Mouse (Mus musculus) MEL (cell line): ENCODE data around the gene Gm15557. TPM values are rescaled to one million over a fixed set of nuclear protein-coding genes. Genes with fewer than 3 reads are reported as not detected.
A peak's percentile ranks its signal among the peaks of the same experiment; 100 is the strongest.

Source experiments
- DNase-seq: peaks from one replicate; pipeline ENCODE4 v3.0.0; 2011; ENCODE audit warnings: low read depth, low spot score
- H3K27ac ChIP-seq: 2 replicates; pipeline ENCODE4 v1.5.1; 2012; ENCODE audit warnings: low read depth, mild to moderate bottlenecking, control low read depth, low read length, moderate library complexity; ENCODE audit not compliant: control insufficient read depth
- H3K27me3 ChIP-seq, 2 experiments: fragments of 150-350 bp in 1 of 2; sonication (generic) in 1 of 2; 2 replicates each; pipeline ENCODE4 v1.6.1; 2012; ENCODE audit warnings: low read length in 2 of 2, mild to moderate bottlenecking in 2 of 2, improper control_type of control experiment in 1 of 2, moderate library complexity in 1 of 2; ENCODE audit not compliant: insufficient read depth in 2 of 2, control insufficient read depth in 1 of 2
- H3K36me3 ChIP-seq, 2 experiments: 2 replicates each; pipeline ENCODE4 v1.6.1; 2012 to 2014; ENCODE audit warnings: low read length in 2 of 2, improper control_type of control experiment in 1 of 2, inconsistent platforms in 1 of 2, mild to moderate bottlenecking in 1 of 2; ENCODE audit not compliant: insufficient read depth in 2 of 2, control insufficient read depth in 1 of 2
- H3K4me1 ChIP-seq, 2 experiments: fragments of 150-350 bp in 1 of 2; sonication (generic) in 1 of 2; 2 replicates each; pipeline ENCODE4 v1.6.1; 2012; ENCODE audit warnings: low read length in 2 of 2, improper control_type of control experiment in 1 of 2, mild to moderate bottlenecking in 1 of 2; ENCODE audit not compliant: insufficient read depth in 2 of 2, control insufficient read depth in 1 of 2
- H3K4me3 ChIP-seq, 2 experiments: fragments of 150-350 bp in 1 of 2; sonication (generic) in 1 of 2; 2 replicates each; pipeline ENCODE4 v1.5.1; 2012; ENCODE audit warnings: low read depth in 2 of 2, low read length in 2 of 2, mild to moderate bottlenecking in 2 of 2, moderate library complexity in 2 of 2, control low read depth in 1 of 2, improper control_type of control experiment in 1 of 2; ENCODE audit not compliant: control insufficient read depth in 1 of 2, insufficient read depth in 1 of 2
- H3K79me2 ChIP-seq: 2 replicates; pipeline ENCODE4 v1.6.1; 2012; ENCODE audit warnings: mild to moderate bottlenecking, low read length, moderate library complexity; ENCODE audit not compliant: control insufficient read depth, poor library complexity, insufficient read depth
- H3K9ac ChIP-seq: 2 replicates; pipeline ENCODE4 v1.6.1; 2012; ENCODE audit warnings: low read depth, mild to moderate bottlenecking, control low read depth, low read length, moderate library complexity; ENCODE audit not compliant: control insufficient read depth, poor library complexity, severe bottlenecking
- H3K9me3 ChIP-seq: fragments of 150-350 bp; sonication (generic); replicated peaks from 2 replicates; pipeline ENCODE4 v1.6.1; 2012; ENCODE audit warnings: mild to moderate bottlenecking, low read length, improper control_type of control experiment, moderate library complexity; ENCODE audit not compliant: insufficient read depth
- CTCF ChIP-seq, 3 experiments: IDR thresholded peaks in 2 of 3; conservative IDR thresholded peaks in 1 of 3; 2 replicates each; pipeline ENCODE4 v1.5.1; 2011 to 2012; ENCODE audit warnings: low read length in 3 of 3, low read depth in 2 of 3, mild to moderate bottlenecking in 2 of 3, improper control_type of control experiment in 1 of 3, inconsistent platforms in 1 of 3, mixed read lengths in 1 of 3, moderate library complexity in 1 of 3; ENCODE audit not compliant: control insufficient read depth in 1 of 3, insufficient read depth in 1 of 3, poor library complexity in 1 of 3, severe bottlenecking in 1 of 3
- JUND ChIP-seq: IDR thresholded peaks from 2 replicates; pipeline ENCODE4 v1.6.1; 2011; ENCODE audit warnings: low read depth, mild to moderate bottlenecking, improper control_type of control experiment, low read length
- KAT2A ChIP-seq: conservative IDR thresholded peaks from 2 replicates; pipeline ENCODE4 v1.6.1; 2012; ENCODE audit warnings: low read depth, low read length, improper control_type of control experiment, inconsistent platforms
- MAFK ChIP-seq: IDR thresholded peaks from 2 replicates; pipeline ENCODE4 v1.6.1; 2011; ENCODE audit warnings: low read depth, mild to moderate bottlenecking, low read length, improper control_type of control experiment, borderline replicate concordance
- MEF2A ChIP-seq: IDR thresholded peaks from 2 replicates; pipeline ENCODE4 v1.6.1; 2014; ENCODE audit warnings: low read depth, mild to moderate bottlenecking, inconsistent platforms, low read length, improper control_type of control experiment; ENCODE audit not compliant: poor library complexity, insufficient replicate concordance, severe bottlenecking; ENCODE audit errors: extremely low read depth
- MXI1 ChIP-seq: IDR thresholded peaks from 2 replicates; pipeline ENCODE4 v1.6.1; 2011; ENCODE audit warnings: mild to moderate bottlenecking, low read depth, low read length, improper control_type of control experiment
- MYB ChIP-seq: IDR thresholded peaks from 2 replicates; pipeline ENCODE4 v1.6.1; 2011; ENCODE audit warnings: mild to moderate bottlenecking, low read depth, low read length, improper control_type of control experiment
- NRF1 ChIP-seq: IDR thresholded peaks from 2 replicates; pipeline ENCODE4 v1.6.1; 2014; ENCODE audit warnings: low read depth, mild to moderate bottlenecking, inconsistent platforms, low read length, improper control_type of control experiment, moderate library complexity; ENCODE audit not compliant: poor library complexity, insufficient read depth, severe bottlenecking
- POLR2AphosphoS5 ChIP-seq: IDR thresholded peaks from 2 replicates; pipeline ENCODE4 v1.6.1; 2012; ENCODE audit warnings: low read depth, borderline replicate concordance, mild to moderate bottlenecking, inconsistent platforms, low read length, moderate library complexity, mixed read lengths
- RAD21 ChIP-seq: IDR thresholded peaks from 2 replicates; pipeline ENCODE4 v1.6.1; 2011; ENCODE audit warnings: mild to moderate bottlenecking, low read depth, low read length, improper control_type of control experiment
- SIN3A ChIP-seq: IDR thresholded peaks from 2 replicates; pipeline ENCODE4 v1.6.1; 2012; ENCODE audit warnings: low read length, improper control_type of control experiment, inconsistent platforms
- SMC3 ChIP-seq: IDR thresholded peaks from 2 replicates; pipeline ENCODE4 v1.6.1; 2011; ENCODE audit warnings: low read depth, low read length, improper control_type of control experiment
- USF1 ChIP-seq: IDR thresholded peaks from 2 replicates; pipeline ENCODE4 v1.6.1; 2014; ENCODE audit warnings: low read depth, mild to moderate bottlenecking, inconsistent platforms, low read length, improper control_type of control experiment, moderate library complexity
- USF2 ChIP-seq, 2 experiments: IDR thresholded peaks; 2 replicates each; pipeline ENCODE4 v1.6.1; 2011 to 2012; ENCODE audit warnings: improper control_type of control experiment in 2 of 2, low read length in 2 of 2, borderline replicate concordance in 1 of 2, inconsistent platforms in 1 of 2, low read depth in 1 of 2, mild to moderate bottlenecking in 1 of 2; ENCODE audit not compliant: insufficient read depth in 1 of 2
- ZC3H11A ChIP-seq: IDR thresholded peaks from 2 replicates; pipeline ENCODE4 v1.6.1; 2012; ENCODE audit warnings: low read depth, mild to moderate bottlenecking, inconsistent platforms, low read length, improper control_type of control experiment
- polyA plus RNA-seq, 2 experiments: library from polyadenylated mRNA; stranded (reverse) in 1 of 2; unstranded in 1 of 2; fragments of >175 nt in 1 of 2; fragments of >200 nt in 1 of 2; gene quantifications; 2 replicates each; pipeline versions ENCODE4 v1.2.1 to v1.2.4; 2012; ENCODE audit warnings: low replicate concordance in 2 of 2, low read depth in 1 of 2; ENCODE audit not compliant: insufficient read length in 2 of 2, insufficient read depth in 1 of 2, missing spikeins in 1 of 2
- total RNA-seq: library from RNA; depleted of rRNA; stranded (reverse); fragments of 300-350 nt; gene quantifications from 2 replicates; pipeline ENCODE4 v1.2.3, GENCODE M21; 2012

Gene Gm15557
- total and polyA plus RNA-seq, 3 experiments, result not detected

DNA sequence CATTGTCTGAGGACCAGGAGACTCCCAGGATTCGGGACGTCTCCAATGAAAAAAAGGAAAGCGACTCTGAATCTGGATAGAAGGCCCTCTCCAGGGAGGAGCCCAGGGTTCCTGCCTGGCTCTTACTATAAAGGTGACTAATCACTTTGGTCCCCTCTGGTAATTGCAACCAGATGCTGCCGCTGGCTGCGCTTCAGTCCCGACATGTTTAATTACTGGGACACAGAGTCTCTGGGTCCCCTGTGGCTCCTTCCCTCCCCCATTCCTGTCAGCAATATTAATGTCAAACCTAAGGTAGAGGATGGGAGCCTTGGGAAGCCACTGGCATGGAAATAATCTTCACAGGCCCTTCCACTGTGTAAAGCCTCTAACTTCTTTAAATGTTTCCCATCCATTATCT, 8.8 kb downstream of the Gm15557 start:
- no peak for TF ChIP-seq NRF1
- no peak for TF ChIP-seq USF1
- TF ChIP-seq USF2 (IDR thresholded peaks at IDR 0.05; ENCODE audit: borderline replicate concordance in 1 of 2, insufficient read depth in 1 of 2, low read depth in 1 of 2, low read length in 2 of 2), result no peak
- no peak for TF ChIP-seq MAFK
- no peak for TF ChIP-seq KAT2A
- no peak for TF ChIP-seq POLR2AphosphoS5
- Histone ChIP-seq H3K27me3 (no peaks in the 10 kb centered on the region), H3K4me3 (no peak overlapping the region)

DNA sequence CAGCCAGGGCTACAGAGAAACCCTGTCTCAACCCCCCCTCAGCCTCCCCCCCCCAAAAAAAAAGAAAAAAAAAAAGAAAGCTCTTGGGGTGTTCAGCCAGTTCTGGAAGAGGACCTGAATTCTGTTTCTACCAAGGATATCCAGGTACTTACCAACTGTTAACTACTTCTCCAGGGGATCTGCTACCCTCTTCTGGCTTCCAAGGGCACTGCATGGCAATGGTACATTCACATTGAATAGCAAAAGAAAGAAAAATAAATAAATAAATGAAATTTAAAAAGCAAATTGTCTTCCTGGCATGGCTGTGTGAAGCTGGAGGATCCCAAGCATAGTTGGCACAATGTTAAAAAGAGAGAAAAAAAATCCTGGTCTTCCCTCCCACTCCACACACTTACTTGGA, 11.5 kb downstream of the Gm15557 start:
- peak; percentile 75 for DNase-seq
- H3K36me3 ChIP-seq, result peaks cover 0 to 12% of the 10 kb centered on the region in 2 experiments; a peak in 2 of 4 replicates
- TF ChIP-seq SMC3 (peak; percentile 78), RAD21 (peak; percentile 80), SIN3A (0 out of 2 replicates have a peak, but pooled peaks have one; percentile 40), MYB (no peak), MEF2A (no peak), CTCF (IDR thresholded peaks at IDR 0.05 in 2 of 3, conservative IDR thresholded peaks at IDR 0.05 in 1 of 3; ENCODE audit: control insufficient read depth in 1 of 3, insufficient read depth in 1 of 3, low read depth in 2 of 3, low read length in 3 of 3, poor library complexity in 1 of 3, severe bottlenecking in 1 of 3) (peak; percentile 59 to 75 (median 72)), MXI1 (no peak), JUND (no peak; the same call in 1 of the 2 replicates), ZC3H11A (peak; percentile 71)
- H3K9me3 ChIP-seq, result no peaks in the 10 kb centered on the region
- peaks cover 7% of the 10 kb centered on the region for H3K79me2 ChIP-seq
- H3K4me3 ChIP-seq, result no peak overlapping the region
- H3K27ac ChIP-seq, result no peak overlapping the region
- H3K27me3 ChIP-seq, result no peaks in the 10 kb centered on the region
- no peak overlapping the region for H3K9ac ChIP-seq
- peaks cover 2 to 11% of the 10 kb centered on the region in 2 experiments for H3K4me1 ChIP-seq

More for the DNA sequence above, 8.8 kb downstream of the Gm15557 start:
- peaks cover 9 to 20% of the 10 kb centered on the region in 2 experiments for H3K4me1 ChIP-seq
- H3K36me3 ChIP-seq, result peaks cover 0 to 20% of the 10 kb centered on the region in 2 experiments; a peak in 2 of 4 replicates
- no peak overlapping the region for H3K27ac ChIP-seq
- H3K9me3 ChIP-seq, result no peaks in the 10 kb centered on the region
- no peak for DNase-seq
- H3K79me2 ChIP-seq, result no peaks in the 10 kb centered on the region; the same call in 1 of the 2 replicates
- no peak overlapping the region for H3K9ac ChIP-seq
